Mouse (Mus musculus): Measurements from ENCODE around the gene Unc5cl. TPM values are rescaled to one million over a fixed set of nuclear protein-coding genes. Genes with fewer than 3 reads are reported as not detected.

Unc5cl gene
- total RNA-seq (2021) = not detected
- long read RNA-seq, experiment 1 = 0 reads
- long read RNA-seq, experiment 2, partial matches to known transcripts = 0 of 1 reads
- long read RNA-seq, experiment 2, other reads (novel, unspliced or antisense) = 1 of 1 reads

DNA sequence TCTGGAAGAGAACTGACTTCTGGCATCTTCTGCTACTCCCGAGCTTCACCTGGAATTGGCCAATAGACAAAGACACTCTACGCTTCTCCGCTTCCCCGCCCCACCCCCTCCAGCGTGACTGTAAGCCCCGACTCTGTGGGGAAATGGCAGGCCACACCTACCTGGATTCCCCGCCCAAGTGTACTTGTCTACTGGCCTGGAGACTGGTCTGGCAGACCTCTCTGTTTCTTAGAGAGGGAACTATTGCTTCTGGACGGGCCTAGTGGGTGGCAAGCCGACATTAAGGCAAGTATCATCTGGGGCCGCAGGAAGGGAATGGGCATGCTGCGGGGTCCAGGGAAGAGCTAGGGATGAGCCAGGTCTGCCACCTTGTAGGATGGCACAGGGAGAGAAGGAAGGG, at the start of gene Unc5cl:
Gene Unc5cl, plus strand, starts transcription at position 214 of the 400 bp plus-strand sequence.
- intact Hi-C loops (cut with DNase I) = loop anchor here (10.0 kb wide), 1 partner anchor 180 kb away; no protein-coding TSS in a partner anchor
- DNase-seq = no peak

GRCm38 (mm10) chr17:48407154-48407553, 47.5 kb upstream of the Unc5cl start:
- no peak for DNase-seq
- intact Hi-C loops (cut with DNase I) = no loop called here

GRCm38 (mm10) chr17:48407910-48408525, 46.7 kb upstream of the Unc5cl start:
- intact Hi-C loops (cut with DNase I) = no loop called here
- DNase-seq = no peak

GRCm38 (mm10) chr17:48408526-48409291, 46.0 kb upstream of the Unc5cl start:
- intact Hi-C loops (cut with DNase I) = no loop called here
- DNase-seq = peak; percentile 46 to 66

- intact Hi-C loops (cut with DNase I) = no loop called here
- DNase-seq = peak; percentile 99 to 100
Measured at GRCm38 (mm10) chr17:48409380-48410298, 45.1 kb upstream of the Unc5cl start, which contains the start of the genes Nfya and Oard1. TSS of gene Nfya (minus strand) at chr17:48409906. TSS of gene Oard1 (plus strand) at chr17:48410014.

DNA sequence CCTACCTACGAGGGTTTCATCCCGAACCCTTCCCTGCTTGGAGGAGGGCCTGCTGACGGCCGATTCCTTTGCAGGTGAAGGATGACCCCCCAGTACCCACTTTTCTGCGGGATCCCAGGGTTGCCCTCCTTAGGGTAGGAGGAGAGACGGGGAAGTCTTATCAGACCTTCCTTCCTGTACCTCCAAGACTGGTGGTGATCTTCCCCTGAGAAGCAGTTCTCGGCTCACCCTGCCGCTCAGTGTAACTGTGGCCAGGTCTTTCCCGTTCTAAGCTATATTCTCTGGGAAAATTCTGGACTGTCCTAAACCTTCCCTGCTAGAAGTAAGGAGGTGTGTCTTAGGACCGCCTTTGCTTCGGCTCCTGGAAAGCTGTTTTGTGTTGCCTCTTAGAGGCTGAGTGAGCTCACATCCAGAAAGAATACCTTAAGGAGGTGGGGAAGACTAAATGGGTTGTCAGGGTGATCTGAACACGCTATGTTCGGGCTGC, 44.4 kb upstream of the Unc5cl start:
- intact Hi-C loops (cut with DNase I) = no loop called here
- DNase-seq = no peak

DNA sequence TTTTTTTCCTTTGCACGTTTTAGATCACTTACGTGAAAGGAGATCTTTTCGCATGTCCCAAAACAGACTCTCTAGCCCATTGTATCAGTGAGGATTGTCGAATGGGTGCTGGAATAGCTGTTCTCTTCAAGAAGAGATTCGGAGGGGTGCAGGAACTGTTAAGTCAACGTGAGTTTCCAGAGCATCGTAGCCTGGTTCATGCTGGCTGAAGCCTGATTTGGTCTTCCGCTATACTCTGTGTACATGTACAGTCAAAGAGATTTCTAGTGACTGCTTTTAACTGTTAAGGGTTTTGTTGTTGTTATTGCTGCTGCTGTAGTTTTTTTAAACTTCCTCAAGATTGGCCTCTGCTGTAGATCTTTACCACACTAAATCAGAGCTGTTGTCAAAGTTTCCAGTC, 43.5 kb upstream of the Unc5cl start:
- intact Hi-C loops (cut with DNase I) = no loop called here
- DNase-seq = no peak

DNA sequence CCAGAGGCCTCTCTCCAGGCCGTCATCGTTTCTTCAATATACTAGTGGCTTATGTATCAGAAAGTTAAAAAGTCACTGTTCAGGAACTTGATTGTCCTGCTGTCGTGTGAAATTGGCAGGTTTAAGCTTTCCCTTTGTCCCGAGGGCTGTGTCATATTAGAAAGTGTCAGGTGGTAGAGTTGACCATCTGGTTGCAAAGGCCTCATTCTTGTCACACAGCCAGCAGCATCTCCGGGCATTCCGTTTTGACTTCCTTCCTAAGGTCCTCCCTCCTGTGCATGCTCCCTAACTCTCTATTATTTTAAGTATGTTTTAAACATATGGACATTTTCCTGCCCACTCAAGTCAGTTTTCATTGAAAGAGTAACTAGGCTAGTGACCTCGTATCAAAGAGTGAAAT, 38.7 kb upstream of the Unc5cl start:
- no peak for DNase-seq

GRCm38 (mm10) chr17:48416425-48417195, 38.1 kb upstream of the Unc5cl start:
- DNase-seq = peak in 1 of 2 experiments; percentile 27

More for the DNA sequence above, 38.7 kb upstream of the Unc5cl start:
- intact Hi-C loops (cut with DNase I) = loop anchor here (2.0 kb wide), 1 partner anchor 187 kb away; no protein-coding TSS in a partner anchor

DNA sequence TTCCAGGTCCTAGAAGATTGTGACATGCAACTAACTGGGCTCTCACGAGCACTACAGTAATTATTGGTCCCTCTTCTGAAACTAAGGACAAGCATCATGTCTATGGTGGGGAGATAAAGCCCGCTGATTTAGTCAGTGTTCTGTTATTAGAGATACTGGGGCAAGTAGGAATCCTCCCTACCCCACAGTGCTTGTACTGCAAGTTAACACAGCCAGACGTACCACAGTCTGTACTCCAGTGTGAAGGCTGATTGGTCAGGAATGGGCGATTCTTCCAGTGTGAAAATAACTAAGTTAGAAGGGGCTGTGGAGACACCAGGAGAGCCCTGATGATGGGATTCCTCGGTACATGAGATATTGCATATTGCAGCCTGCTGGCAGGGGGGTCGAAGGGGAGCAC, 37.2 kb upstream of the Unc5cl start:
- DNase-seq = no peak
- intact Hi-C loops (cut with DNase I) = loop anchor here (2.0 kb wide), 1 partner anchor 185 kb away; no protein-coding TSS in a partner anchor

More at GRCm38 (mm10) chr17:48416425-48417195, 38.1 kb upstream of the Unc5cl start:
- intact Hi-C loops (cut with DNase I) = loop anchor here (2.0 kb wide), 1 partner anchor 186 kb away; no protein-coding TSS in a partner anchor

DNA sequence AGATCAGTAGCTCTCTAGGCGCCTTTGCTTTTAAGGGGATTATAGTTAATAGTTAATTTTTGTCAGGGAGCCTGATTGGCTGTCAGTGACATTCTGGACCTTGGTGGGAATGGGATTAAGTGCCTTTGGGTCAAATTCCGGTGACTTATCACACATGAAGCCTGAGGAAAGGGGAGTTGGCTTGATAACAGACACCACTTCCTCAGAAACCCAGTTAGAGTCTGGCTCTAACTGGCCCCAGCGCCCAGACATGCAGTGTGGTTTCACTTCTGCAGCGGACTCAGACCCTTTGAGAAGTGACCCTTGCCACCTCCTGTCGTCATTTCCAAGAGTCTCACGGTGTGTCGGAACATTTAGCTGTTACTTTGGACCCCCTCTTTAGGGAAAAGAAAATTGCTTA, 36.5 kb upstream of the Unc5cl start:
- intact Hi-C loops (cut with DNase I) = no loop called here
- DNase-seq = no peak

GRCm38 (mm10) chr17:48418781-48419180, 35.9 kb upstream of the Unc5cl start:
- DNase-seq = no peak
- intact Hi-C loops (cut with DNase I) = no loop called here

DNA sequence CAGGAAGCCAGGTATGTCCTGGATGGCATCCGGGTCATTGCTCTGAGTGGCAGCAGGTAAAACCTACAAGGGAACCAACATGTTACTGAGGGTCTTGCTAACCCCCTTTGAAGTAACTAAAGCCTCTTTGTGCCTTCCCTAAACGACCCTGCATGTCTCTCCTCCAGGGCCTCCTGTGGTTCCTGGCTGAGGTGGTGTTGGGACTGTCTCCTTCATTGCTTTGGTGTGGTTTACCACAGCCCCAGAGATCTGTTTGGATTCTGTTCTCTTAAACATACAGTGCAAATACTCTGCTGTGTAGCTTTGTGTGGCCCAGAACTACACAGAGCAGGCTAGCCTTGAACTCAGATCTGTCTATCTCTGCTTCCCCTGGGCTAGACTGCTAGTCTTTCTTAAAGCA, 35.1 kb upstream of the Unc5cl start:
- DNase-seq = no peak
- intact Hi-C loops (cut with DNase I) = no loop called here

- no peak for DNase-seq
- intact Hi-C loops (cut with DNase I) = no loop called here
Measured at GRCm38 (mm10) chr17:48424237-48424636, 30.5 kb upstream of the Unc5cl start.

- intact Hi-C loops (cut with DNase I) = no loop called here
- no peak for DNase-seq
Measured at GRCm38 (mm10) chr17:48425823-48426612, 28.7 kb upstream of the Unc5cl start.

- intact Hi-C loops (cut with DNase I) = no loop called here
Measured at GRCm38 (mm10) chr17:48426991-48427750, 27.5 kb upstream of the Unc5cl start.

DNA sequence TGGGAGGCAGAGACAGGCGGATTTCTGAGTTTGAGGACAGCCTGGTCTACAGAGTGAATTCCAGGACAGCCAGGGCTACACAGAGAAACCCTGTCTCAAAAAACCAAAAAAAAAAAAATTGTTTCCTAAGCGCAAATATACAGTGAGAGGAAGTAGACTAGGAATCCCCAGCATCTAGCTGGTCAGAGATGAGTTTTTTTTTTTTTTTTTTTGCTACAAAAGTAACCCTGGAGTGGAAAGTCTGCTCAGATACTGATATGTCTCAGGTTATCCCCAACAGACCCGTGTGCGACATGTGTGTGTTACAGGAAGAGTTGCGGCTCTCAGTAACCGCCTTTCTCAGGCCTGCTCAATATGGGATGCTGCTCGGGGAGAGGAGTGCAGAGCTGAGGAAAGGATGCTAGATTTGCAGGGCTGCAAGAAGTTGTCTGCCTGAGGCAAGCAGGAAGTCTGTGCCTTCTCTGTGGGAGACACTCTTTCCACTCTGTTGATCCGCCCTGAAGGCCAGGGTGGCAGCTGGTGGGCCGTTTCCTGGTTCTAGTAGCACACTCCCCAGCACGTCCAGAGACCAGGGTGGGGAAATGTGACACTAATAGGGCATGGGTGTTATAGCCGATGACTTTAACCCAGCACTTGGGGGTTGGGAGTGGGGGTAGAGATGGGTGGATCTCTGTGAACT, 26.7 kb upstream of the Unc5cl start:
- no peak for DNase-seq
- intact Hi-C loops (cut with DNase I) = no loop called here

More at GRCm38 (mm10) chr17:48426991-48427750, 27.5 kb upstream of the Unc5cl start:
- no peak for DNase-seq

Data from gastrocnemius, postnatal 36 days (tissue).